Mouse (Mus musculus) neural tube, embryonic 10.5 days (tissue): ENCODE measurements around the gene Zfp617.
"Not testable (repeated sequence)": the region's sequence is repeated elsewhere in the genome, so short reads cannot be mapped to it uniquely, and the experiment has no call there.

ENCODE experiments used
- DNase-seq: peaks from one replicate; pipeline ENCODE4 v3.0.0-alpha.2; 2017; ENCODE audit warnings: low spot score; ENCODE audit errors: extremely low spot score

Gene Zfp617

DNA sequence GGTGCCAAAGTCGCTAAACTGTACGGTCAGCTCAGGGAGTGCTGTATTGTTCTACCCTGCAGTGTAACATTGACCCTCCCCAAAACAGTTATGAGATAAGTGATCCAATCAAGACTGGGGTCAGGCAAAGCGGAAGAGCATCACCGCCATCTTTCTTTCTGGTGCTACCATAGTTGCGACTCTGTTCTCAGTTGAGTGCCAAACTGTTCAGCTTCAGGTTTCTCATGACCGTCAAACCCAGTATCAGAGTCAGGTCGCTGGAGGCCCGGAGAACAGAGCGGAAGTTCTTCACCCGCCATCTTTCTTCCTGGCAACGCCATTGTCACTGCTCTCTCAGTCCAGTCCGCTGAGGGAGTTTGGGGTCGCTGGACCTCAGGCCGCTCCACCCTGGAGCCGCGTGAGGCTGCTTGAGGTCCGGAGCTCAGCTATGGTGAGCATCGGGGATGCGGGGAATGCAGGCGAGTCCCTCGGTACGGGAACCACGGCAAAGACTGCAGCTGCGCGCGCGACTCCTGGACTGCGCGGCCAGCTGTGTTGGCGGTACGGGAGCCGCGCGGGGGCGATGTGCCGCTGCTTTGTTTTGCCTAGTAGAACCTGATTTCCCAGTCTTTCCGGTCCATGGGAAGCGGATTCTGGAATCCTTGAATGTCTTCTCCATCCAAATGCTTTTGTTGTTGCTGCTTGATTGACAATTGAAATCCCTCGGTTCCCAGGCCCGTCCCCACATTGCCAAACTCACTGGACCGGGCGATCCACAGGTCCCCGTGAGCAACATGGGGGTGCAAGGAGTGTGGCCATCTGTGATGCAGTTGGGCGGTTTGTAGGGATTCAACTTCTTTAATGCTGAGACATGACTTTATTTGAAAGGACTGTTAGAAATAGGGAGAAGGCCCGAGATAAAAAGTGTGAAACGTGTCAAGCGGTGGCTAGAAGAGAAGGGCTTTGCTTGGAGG, at the start of gene Zfp617, which contains the start of gene Zfp882:
TSS of gene Zfp617 (plus strand) at position 327 of the 953 bp plus-strand sequence.
TSS of gene Zfp882 (plus strand) at position 300 of the 953 bp plus-strand sequence.
- peak; percentile 91 for DNase-seq

DNA sequence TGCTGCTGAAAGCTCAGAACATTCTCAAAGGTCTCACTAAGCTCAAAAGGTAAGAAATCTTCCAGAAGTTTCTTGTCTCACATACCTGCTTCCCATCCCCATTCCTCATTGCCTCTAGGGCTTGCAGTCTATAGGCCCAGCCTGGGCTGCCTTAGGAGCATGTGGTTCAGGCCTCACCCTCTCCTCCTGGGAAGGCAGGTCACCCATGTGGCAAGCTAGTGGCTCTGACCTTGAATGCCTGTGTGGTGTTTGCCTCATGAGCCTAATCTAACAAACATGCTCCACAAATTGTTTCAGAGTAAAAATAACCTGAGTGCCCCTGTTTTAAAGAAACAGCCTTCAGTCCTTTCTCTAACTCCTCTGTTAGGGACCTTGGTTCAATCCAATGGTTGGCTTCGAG, 46.9 kb upstream of the Zfp617 start:
- not testable (repeated sequence) for DNase-seq

DNA sequence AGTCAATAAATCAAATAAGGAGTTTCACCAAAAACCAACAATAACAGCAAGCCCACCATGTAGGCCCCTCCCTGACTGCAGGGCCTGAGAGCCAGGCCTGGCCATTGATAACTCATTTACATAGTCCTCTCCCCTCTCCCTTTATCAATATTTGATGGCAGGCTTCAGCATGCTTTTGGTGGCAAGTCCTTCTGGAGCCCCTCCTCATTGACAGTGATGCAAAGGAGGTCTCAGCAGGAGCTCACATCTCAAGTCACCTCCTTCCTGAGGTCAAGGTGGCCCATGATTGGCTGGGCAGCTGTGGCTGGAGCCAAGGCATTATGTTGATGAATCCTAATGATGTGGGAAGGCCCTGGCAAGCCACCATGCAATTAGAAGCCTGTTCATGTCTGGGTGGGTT, 46.4 kb upstream of the Zfp617 start:
- DNase-seq, result not testable (repeated sequence)

DNA sequence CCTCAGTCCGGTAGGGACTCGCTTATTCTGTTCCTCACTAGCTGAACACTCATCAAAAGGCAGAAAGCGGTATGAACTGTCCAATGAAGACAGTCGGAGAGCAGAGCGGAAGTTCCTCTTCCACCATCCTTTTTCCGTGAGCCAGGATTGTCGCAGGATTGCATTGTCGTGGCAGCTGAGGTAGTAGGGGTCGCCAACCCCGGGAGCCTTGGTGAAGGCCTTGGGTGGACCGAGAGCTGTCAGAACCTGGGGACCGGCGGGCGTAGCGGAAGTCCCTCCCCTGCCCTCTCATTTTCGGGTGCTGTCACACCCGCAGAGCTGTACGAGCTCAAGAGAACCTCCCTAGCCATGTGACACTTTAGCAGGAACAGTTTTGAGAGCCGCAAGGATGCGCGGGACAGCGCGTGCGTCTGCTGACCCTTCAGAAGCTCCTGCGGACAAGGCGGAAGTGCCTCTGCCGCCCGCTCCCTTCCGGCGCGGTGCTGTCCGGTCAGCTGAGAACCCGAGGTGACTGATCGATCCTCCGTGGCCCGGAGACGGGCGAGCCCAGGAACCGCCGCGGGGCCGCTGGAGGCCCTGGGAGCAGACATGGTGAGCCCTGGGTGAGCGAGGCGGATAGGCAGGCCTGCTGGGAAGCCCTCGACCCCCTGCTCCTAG, 26.7 kb upstream of the Zfp617 start, which contains the start of gene Zfp709:
TSS of gene Zfp709 (plus strand) at position 402 of the 657 bp plus-strand sequence.
- DNase-seq, result peak; percentile 78

DNA sequence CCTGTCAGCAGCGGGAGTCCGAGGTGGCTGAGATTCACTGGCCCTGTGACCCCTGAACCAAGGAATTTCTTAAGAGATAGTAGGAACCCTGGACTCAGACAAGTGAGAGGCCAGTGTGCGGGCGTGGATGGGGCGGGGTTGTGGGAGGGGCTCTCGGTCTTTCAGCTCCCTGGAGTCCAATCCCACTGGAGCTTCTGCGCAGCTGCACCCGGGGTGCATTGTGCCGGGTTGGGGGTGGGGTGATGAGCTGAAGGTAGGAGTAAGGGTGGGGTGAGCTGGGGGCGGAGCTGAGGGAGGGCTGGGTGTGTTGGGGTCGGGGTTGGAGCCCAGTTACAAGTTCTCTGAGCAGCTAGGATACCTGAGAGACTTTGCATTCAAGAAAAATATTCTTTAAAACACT, 7.8 kb upstream of the Zfp617 start:
- not testable (repeated sequence) for DNase-seq

DNA sequence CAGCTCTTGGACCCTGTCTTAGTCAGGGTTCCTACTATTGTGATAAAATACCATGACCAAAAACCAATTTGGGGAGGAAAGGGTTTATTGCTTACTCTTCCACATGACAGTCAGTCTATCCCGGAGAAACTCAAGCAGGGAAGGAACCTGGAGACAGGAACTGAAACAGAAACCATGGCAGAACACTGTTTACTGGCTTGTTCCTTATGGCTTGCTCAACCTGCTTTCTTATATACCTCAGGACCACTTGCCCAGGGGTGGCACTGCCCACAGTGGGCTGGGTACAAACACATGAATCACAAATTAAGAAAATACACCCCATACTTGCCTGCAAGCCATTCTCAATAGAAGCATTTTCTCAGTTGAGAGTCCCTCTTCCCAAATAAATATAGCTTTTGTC, 5.4 kb upstream of the Zfp617 start:
- not testable (repeated sequence) for DNase-seq

DNA sequence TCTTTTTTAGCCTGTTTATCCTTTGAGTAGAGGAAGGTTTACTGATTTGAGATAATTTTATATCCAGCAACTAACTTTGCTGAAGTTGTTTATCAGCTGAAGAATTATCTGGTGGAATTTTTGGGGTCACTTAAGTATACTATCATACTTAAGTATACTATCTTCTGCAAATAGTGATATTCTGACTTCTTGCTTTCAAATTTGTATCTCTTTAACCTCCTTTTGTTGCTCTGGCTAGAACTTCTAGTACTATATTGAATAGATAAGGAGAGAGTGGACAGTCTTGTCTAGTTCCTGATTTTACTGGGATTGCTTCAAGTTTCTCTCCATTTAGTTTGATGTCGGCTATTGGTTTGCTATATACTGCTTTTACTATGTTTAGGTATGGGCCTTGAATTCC, 1.6 kb upstream of the Zfp617 start:
- no peak for DNase-seq

DNA sequence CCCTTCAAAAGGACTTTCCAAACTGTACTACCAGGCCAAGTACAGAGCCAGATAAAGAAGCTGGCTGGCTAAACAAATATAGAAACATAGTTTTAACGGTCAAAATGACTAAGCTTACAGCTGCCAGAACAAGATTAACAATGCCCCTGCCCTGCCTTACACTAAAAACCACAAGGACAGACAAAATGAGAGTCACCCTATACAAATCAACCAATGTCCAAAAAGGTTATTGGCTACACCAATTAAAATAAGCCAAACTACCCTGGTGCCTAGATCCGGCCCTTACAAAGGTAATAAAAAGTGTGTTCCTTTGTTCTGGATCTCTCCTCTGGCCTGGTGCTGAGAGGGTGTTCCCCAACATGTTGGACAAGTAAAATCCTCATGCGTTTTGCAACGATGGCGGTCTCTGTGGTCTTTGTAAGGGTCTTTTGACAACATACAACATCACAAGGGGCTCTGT, 607 bp upstream of the Zfp617 start:
- no peak for DNase-seq

DNA sequence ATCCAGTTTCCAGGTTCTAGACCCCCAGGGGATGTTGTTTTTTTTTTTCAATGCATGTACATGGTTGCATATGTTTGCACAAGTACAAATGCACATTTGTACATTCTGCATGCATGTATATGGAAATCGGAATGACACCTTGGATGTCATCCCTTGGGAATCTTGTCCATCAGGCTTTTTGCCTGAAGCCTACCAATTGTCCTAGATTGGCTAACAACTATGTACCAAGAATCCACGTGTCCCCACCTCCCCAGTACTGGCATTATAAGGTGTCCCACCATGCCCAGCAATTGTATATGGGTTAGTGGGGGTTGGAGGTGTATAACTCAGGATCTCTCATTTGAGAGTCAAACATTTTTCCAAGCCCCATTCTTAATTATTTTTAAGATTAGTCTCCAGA, 3.9 kb downstream of the Zfp617 start:
- DNase-seq, result no peak

DNA sequence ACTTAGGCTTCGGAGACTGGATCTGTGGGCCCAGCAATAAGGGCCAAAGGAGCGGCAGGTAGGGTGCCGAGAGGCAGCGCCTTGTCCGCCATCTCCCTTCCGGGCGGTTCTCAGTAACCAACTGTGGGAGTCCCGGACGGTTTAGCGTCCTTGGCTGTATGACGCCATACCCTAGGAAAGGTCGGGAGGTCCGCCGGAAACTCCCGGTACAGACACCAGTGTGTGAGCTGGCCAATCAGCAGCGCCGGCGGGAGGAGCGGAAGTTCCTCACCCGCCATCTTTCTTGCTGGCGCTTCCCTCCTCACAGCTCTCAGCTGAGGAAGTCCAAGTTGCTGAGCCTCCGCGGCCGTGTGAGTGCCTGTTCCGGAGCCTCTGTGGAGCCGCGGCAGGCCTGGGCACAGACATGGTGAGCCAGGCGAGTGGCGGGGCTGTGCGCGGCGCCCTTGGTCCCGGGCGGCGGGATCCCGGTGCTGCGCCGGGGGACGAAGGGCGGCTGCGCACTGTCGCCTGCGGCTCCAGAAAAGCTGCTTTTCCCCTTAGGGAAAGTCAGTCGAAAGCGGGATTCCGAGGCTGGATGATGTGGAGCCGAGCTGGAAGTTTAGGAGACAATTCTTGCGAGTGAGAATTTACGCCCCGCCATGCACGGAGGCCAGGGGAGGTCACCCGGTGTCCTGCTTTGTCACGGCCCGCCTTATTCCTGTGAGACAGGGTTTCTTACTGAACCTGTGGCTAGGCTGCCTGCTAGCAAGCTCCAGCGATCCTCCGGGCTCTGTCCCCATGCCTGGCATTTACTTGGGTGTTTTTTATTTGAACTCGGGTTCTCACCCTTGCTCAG, 14.3 kb downstream of the Zfp617 start:
- DNase-seq, result peak; percentile 92

DNA sequence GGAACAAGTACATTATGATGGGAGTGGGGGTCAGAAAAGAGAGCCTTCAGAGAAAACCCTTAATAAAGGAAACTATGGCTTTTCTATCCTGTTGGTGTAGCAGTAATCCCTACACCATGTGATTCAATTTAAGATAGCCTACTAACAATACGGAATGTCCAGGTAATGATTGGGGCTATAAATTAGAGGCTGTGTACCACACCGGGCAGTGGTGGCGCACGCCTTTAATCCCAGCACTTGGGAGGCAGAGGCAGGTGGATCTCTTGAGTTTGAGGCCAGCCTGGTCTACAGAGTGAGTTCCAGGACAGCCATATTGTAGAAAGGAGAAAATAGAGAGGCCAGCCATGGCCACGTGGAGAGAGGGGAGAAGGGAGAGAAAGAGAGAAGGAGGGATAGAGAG, 17.4 kb downstream of the Zfp617 start:
- DNase-seq, result no peak

DNA sequence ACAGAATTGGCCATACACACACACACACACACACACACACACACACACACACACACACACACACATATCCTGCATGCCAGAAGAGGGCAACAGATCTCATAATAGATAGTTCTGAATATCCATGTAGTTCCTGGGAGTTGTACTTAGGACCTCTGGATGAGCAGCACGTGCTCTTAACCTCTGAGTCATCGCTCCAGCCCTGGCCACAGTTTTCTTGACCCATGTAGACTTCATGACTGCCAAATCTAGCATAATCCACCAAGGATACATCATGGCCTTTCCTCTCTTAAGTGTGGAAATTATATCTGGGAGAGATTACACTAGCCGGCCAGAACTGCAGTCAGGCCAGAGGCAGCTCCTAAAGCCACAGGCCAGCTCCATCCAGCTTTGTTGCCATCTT, 18.1 kb downstream of the Zfp617 start:
- no peak for DNase-seq

DNA sequence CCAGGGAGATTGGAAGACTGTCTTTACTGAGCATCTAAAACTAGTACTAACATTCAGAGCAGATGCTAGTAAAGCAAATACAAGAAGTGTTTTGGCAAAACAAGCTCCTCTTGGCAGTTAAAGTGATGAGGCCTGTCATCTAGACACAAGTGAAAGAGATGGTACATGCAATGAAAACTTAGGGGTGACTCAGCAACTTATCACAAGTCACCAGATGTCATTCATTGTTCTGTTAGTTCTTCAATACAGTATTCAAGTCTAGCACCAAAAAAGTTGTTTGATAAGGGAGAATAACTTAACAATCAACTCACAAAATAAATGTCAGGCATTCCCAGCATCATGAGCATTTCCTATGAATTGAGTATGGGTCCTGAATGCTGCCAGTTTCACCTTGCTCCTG, 19.3 kb downstream of the Zfp617 start:
- DNase-seq, result no peak

DNA sequence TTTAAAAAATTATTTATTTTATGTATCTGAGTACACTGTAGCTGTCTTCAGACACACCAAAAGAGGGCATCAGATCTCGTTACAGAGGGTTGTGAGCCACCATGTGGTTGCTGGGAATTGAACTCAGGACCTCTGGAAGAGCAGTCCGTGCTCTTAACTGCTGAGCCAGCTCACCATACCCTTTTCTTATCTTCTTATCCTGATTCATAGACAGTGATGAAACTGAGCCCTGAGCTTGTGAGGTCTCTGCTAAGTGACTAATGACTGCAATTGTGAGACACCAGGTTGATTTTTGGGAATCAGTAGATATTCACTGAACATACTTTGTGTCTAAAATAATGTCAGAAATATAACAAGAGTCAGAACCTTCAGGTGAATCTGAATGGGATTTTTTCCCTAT, 29.6 kb downstream of the Zfp617 start:
- DNase-seq, result not testable (repeated sequence)

DNA sequence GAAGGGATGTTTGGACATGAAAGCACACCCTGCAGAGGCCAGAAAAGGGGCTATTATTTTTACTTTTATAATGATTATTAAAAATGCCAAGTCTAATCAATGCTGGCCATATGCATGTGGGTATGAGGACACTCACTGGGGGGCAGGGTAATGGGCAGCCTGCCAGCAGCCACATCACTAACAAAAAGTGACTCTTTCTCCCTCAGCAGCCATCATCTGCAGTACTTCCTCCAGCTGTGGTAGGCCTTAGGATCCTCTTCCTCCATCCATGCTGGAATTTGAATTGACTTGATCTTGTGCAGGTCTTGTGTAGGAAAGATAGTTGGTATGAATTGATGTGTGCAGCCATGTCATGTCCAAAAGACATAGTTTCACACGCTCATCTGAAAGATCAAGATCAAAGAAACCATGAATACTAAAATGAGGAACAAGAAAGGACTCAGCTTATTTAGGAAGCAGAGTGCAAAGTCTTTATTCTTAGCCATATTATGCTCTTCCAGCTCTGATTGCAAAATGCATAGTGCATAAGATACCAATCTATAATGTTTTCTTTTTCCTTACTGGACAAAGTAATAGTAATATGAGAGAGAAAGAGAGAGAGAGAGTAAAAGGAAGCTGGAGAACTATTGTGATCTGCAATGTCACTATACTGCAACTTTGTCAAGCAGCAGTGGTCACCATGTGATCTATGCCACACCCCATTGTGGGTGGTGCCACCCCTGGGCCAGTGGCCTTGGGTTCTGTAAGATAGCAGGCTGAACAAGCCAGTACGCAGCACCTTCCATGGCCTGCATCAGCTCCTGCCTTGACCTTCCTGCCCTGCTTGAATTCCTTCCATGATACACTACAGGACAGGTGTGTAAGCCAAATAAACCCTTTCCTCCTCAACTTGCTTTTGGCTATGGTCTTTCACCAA, 32.1 kb downstream of the Zfp617 start:
- DNase-seq, result no peak

DNA sequence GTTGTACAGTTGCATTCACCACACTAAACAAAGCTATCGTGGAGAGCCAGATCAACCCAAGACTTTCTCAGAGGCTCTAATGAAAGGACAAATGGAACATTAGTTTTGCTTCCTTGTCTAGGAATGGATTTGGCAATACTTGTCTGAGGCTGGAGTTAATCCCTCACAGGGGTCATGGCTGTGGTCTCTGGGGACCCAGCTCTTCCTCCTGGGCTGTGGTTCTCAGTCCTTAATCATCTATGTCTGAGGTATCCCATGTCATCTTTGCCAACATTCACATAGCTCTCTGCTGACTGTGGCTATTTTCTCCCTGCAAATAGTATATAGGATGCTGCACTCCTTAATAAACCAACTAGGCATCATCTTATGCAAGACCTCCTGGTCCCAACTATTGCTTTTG, 33.3 kb downstream of the Zfp617 start:
- no peak for DNase-seq

DNA sequence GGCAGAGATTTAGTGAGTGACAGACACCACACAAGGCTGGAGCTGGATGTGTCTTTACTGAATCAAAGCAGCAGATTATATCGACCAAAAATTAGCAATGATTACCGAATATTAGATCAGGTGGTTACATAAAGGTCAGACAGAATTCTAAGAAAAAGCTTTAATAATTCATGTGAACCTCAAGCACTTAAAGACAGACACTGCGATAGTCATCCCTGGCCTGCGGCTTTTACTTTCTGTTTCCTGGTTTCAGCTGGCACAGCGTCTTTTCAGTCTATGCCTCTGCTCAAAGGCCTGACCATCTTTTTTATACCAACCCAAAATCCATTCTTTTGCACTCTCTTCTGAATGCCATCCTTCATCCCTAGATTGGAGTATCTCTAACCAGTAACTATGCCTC, 40.2 kb downstream of the Zfp617 start:
- no peak for DNase-seq

DNA sequence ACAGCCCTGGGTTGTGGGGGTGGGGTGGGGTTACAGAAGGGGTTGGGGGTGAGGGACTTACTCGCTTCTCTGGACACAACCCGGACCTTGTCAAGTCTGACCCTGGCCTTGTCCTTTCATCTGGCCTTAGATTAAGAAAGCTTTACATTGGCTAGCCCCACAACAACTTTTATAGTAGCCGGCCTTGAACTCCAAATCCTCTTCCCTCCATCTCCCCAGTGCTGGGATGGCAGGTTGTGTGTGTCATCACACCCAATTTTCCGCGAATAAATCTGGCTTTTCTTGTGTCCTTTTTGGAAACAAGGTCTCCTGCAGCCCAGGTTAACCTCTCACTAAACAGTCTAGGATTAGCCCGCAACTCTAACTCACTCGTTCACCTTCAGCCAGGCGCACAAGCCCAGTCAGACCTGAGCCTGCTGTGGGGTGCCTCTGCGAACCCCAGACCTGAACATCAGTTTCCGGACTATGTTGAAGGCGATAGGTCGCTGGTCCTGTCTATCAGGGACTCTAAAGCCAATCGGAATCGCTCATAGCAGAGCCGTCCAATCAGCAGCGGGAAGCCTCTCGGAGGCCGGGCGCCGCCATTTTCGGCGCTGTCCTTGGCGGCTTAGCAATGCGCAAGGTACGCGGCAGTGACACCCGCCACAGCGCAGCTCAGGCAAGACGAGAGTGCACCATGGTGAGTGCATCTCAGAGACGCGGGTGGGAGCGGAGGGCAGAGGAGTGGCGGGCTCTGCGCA, 42.2 kb downstream of the Zfp617 start, which contains the start of gene Zfp961:
TSS of gene Zfp961 (plus strand) at position 557 of the 740 bp plus-strand sequence.
- DNase-seq, result peak; percentile 95

DNA sequence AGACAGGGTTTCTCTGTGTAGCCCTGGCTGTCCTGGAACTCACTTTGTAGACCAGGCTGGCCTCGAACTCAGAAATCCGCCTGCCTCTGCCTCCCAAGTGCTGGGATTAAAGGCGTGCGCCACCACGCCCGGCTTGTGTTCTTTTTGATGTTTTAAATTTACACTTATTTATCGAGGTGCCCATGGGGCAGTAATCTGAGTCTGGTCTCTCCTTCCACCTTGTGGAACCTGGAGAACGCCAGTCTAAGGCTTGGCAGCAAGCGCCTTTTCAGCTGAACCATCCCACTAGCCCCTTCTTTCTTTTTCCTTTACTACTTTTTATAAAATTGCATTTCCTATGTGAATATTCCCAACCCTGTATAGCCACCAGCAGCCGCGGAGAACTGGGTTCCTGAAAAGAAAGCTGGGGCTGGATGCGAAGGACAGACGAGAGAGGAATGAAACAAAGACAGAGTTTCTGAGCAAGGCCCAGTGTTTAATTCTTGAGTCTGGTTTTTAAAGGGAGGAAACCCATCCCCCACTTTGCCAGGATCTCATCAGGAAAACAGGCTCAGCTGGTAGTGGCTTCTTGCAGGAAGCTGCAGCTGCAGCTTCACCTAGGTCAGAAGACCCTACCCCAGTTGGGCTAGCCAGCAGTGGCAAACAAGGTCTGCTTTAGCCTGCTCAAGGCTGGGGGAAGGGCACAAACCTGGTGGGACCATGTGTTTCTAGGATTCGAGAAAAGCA, 43.2 kb downstream of the Zfp617 start:
- peak; percentile 31 for DNase-seq
